Mouse (Mus musculus): Measurements from ENCODE around the gene Slc12a5. TPM values are rescaled to one million over a fixed set of nuclear protein-coding genes. Genes with fewer than 3 reads are reported as not detected.

Gene Slc12a5
- polyA plus RNA-seq, 1 experiment from 2014 or later, result 3.9 TPM

DNA sequence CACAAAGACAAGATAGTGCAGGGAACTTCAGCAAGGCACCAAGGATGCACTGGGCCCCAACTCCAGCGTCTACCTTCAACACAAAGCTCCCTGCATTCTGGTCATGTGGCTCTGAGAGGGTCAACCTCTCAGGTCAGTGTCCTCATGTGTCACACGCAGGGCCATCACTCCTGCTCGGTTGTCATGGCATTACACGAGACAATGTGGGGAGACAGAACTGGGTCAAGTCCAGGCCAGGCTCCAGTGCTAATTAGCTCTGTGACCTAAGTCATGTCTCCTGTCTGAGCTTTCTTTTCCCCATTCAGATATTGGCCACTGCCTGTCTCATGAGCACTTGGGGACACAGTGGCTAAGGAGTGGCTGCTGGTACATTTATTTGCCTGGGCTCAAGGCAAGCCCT, 37.3 kb upstream of the Slc12a5 start:
- POLR2A ChIA-PET, result no interaction called here
- H3K27me3 ChIP-seq, result peaks cover 11% of the 10 kb centered on the region
- CTCF ChIA-PET, result interaction anchor here (2.0 kb wide), 1 partner anchor 30 kb away, joined by 10 read pairs; no protein-coding TSS in a partner anchor
- ATAC-seq, result no peak
- DNase-seq (ENCODE audit: low read depth, low spot score), result no peak
- no peak for TF ChIP-seq CTCF (IDR thresholded peaks at IDR 0.05)
- in situ Hi-C loops (cut with MboI; ENCODE audit: low pct_unique_long_range_greater_than_20kb), result no loop called here

DNA sequence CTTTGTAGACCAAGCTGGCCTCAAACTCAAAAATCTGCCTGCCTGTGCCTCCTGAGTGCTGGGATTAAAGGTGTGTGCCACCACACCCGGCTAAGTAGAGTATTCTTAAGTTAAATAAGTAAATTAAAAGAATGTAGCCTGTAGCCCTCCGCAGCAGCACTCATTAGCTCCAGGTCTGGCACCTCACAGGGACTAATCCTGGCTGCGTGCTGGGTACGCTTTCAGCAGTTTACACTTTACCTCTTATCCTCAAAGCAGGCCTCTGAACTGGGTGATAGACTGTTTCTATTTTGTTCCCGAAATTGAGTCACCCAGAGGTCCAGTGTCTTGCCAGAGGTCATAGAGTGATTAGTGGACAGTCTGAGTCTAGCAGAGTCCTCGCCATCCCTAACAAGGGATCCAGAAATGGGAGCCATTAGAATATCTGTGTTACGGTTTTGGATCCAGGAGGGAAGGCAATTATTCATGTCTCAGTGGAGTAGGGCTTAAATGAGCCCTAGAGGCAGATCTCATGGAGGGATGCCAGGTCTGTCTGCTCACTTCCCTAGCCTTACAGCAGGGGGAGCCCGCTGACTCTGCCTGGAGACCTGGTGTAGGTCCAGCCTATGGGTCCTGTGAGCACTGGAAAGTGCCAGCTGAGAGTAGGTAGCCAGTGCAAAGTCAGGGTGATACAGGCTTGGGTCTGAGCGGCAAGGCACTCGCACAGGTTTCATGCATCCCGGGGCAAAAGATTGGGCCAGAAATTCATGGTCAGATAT, 36.3 kb upstream of the Slc12a5 start:
- POLR2A ChIA-PET, result no interaction called here
- CTCF ChIA-PET, result interaction anchor here (1.1 to 2.0 kb wide), 4 partner anchors 9 to 29 kb away, joined by 3 to 10 read pairs (median 4); no protein-coding TSS in a partner anchor
- in situ Hi-C loops (cut with MboI; ENCODE audit: low pct_unique_long_range_greater_than_20kb), result no loop called here
- peak; percentile 49 for ATAC-seq
- DNase-seq (ENCODE audit: low read depth, low spot score), result peak; percentile 80
- peaks cover 11% of the 10 kb centered on the region for H3K27me3 ChIP-seq
- peak; percentile 95 for TF ChIP-seq CTCF (IDR thresholded peaks at IDR 0.05)

DNA sequence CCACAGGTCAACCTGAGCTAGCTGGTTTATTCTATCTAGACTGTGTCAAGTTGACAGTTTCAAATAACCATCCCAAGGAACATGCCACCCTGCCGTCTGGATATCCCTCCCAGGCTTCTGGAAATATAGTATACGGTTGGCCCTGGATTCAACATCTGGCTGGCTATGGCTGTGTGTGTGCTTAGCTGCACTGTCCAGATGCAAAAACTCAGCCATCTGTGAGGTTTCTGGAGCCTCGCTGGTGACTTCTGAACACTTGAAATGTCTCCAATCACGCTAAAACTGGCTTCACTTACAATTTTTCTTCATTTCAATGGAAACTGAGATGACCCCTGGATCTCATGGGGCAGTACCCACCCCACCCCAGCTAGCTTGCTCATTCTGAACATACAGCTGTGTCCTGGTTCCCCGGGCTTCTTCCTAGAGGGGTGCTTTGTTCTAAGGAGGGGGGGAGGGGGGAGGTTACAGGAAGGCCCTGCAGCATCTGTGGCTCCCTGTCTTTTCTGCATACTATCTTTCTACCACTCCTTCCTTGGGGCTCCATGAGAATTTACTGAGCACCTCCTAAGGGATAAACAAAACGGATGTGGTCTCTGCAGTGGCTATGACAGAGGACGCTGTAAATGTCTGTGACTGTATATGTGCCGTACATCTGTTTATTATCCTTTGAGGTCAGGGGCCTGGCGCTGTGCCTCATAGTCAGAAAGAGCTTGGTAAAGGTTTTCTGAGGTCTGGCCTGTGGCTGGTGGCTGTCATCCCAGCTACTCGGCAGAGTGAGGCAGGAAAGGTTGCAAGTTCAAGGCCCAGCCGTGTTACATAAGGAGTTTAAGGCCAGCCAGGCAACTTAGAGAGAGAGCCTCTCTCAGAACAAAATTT, 29.7 kb upstream of the Slc12a5 start:
- ATAC-seq (no peak), DNase-seq (ENCODE audit: low read depth, low spot score) (no peak)
- no peak for TF ChIP-seq CTCF (IDR thresholded peaks at IDR 0.05)
- peaks cover 18% of the 10 kb centered on the region for H3K27me3 ChIP-seq
- in situ Hi-C loops (cut with MboI; ENCODE audit: low pct_unique_long_range_greater_than_20kb), result no loop called here
- ChIA-PET CTCF (no interaction called here), POLR2A (no interaction called here)

DNA sequence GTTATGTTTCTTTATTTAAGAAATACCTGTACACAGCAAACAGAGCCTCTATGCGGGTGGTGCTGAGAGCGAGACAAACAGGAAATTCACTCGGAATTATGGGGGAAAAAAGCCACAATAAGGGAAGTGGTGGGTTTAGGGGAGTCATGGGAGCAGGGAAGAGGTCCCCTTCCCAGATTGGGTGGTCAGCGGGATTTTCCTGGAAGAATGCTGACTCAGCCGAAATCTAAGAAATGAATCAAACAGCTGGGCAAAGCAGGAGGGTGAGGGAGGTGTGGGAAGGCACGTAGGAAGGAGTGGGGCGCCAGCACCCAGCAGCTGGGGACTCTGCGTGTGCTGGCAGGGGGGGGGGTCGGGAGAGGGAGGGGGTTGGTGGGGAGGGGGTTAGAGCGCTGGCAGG, 27.1 kb upstream of the Slc12a5 start:
- ATAC-seq (no peak), DNase-seq (ENCODE audit: low read depth, low spot score) (no peak)
- ChIA-PET CTCF (interaction anchor here (1.5 kb wide), 1 partner anchor 18 kb away, joined by 4 read pairs; no protein-coding TSS in a partner anchor), POLR2A (no interaction called here)
- in situ Hi-C loops (cut with MboI; ENCODE audit: low pct_unique_long_range_greater_than_20kb), result no loop called here
- H3K27me3 ChIP-seq, result peaks cover 7% of the 10 kb centered on the region
- TF ChIP-seq CTCF (IDR thresholded peaks at IDR 0.05), result no peak

DNA sequence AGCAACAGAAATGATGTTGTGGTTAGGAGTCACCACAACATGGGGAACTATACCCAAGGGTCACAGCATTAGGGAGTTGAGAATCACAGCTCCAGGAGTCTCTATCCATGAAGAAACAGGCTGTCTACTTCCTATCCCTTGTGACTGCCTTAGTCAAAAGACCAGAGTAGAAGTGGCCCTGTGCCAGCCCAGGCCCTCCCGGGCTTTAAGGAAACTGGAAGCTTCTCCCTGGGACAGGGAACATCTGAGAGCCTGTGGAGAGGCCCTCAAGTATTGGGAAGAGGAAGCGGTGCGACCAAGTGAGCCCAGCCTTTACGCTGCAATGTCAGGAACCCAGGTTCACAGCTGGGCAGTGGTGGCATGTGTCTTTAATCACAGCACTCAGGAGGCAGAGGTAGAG, 24.6 kb upstream of the Slc12a5 start:
- peaks cover 2% of the 10 kb centered on the region for H3K27me3 ChIP-seq
- ChIA-PET POLR2A (no interaction called here), CTCF (interaction anchor here (0.7 kb wide), 1 partner anchor 341 kb away, joined by 3 read pairs; no protein-coding TSS in a partner anchor)
- ATAC-seq (no peak), DNase-seq (ENCODE audit: low read depth, low spot score) (no peak)
- in situ Hi-C loops (cut with MboI; ENCODE audit: low pct_unique_long_range_greater_than_20kb), result no loop called here
- no peak for TF ChIP-seq CTCF (IDR thresholded peaks at IDR 0.05)

DNA sequence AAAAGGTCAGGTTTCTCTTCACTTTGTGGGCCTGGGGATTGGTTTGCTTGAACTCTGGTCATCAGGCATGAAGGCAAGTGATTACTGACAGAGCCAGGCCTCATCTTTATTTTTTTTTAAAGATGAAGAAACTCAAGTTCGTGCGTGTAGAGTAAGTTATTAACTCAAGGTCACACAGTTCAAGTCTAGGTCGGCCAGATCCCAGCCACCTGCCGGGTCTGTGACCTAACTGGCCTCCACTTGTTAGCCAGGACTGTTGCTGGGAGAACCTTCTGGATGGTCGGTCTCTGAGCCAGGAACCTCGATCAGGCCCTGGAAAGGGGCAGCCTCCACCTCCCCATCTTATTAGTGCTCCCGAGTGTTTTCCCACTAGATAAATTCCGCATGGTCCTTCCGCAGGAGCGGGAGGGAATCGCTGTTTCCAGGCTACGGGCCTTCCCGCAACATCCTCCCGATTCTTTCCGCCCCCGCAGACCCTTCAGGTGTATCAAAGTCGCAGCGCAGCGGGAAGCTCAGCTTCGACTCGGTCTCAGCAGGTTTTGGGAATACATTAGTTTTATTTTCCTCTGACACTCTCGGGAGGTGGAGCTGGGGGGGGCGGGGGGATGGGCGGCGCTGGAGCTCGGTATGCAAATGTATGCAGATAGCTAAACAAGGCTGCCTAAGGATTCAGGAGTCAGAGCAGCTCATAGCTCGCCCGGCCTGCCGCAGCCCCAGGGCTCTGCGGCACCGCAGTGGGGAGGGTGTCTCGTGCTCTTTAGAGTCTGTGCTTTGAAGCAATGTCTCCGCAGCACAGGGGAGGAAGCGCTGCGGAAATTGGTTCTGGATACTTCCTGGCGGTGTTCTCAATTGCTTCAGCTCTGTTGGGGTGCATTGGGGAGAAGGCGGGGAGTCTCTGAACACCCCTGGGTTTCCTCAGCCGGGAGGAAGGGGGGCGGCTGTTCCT, 22.2 kb upstream of the Slc12a5 start:
- ChIA-PET POLR2A (no interaction called here), CTCF (no interaction called here)
- no peak for TF ChIP-seq CTCF (IDR thresholded peaks at IDR 0.05)
- ATAC-seq (no peak), DNase-seq (ENCODE audit: low read depth, low spot score) (no peak)
- in situ Hi-C loops (cut with MboI; ENCODE audit: low pct_unique_long_range_greater_than_20kb), result no loop called here
- no peaks in the 10 kb centered on the region for H3K27me3 ChIP-seq

DNA sequence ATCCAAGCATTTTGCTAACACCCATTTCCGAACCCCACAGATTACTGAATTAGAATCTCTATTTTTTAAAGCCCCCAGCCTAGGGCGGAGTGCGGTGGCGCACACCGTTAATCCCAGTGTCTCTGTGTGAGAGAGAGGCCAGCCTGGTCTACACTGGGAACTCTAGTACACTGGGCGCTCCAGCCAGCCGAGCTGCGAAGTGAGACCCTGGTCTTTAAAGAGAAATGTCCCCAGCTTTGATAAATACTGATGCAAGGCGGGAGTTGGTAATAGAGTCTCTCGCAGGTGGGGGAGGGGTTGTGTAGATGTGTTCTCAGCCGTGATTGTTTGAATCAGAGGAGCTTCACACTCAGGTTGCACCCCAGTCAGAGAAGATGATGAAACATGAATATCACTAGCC, 21.5 kb upstream of the Slc12a5 start:
- DNase-seq (ENCODE audit: low read depth, low spot score), result no peak

DNA sequence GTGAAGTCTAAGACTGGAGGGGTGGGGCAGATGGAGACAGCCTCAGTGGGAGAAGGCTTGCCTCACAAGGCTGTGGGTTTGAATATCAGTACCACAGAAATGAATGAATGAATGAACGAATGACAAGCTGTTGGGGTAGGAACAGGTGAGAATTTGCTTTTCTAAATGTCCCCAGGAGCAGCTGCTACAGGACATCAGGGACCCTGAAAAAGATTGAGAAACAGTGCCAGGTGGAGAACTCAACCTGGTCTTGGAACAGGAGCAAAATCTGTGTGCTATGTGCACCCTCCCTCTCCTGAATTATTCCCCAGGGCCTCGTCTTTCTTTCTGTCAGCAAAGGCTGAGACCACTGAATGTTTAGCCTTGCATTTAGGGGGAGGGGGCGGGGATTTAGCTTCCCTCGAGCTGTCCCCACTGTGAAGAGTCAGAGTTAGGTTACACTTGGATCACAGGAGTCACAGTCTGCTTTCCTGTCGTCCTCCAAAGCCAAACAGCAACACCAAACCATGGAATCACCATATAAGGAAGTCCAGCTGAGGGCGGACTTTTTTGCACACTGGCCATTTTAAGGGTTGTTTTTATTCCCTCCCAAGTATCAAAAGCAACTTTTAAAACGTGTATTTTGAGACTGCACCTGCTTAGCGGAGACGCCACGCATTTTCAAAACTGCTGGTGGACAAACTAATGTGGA, 20.3 kb upstream of the Slc12a5 start, which contains the start of gene Mmp9:
TSS of gene Mmp9 (plus strand) at position 641 of the 691 bp plus-strand sequence.
- in situ Hi-C loops (cut with MboI; ENCODE audit: low pct_unique_long_range_greater_than_20kb), result no loop called here
- DNase-seq (ENCODE audit: low read depth, low spot score) (no peak), ATAC-seq (no peak)
- no peaks in the 10 kb centered on the region for H3K27me3 ChIP-seq
- ChIA-PET CTCF (no interaction called here), POLR2A (no interaction called here)
- TF ChIP-seq CTCF (IDR thresholded peaks at IDR 0.05), result no peak

More for the DNA sequence above, 21.5 kb upstream of the Slc12a5 start:
- ChIA-PET CTCF (no interaction called here), POLR2A (no interaction called here)
- no peak for ATAC-seq
- H3K27me3 ChIP-seq, result no peaks in the 10 kb centered on the region
- in situ Hi-C loops (cut with MboI; ENCODE audit: low pct_unique_long_range_greater_than_20kb), result no loop called here
- no peak for TF ChIP-seq CTCF (IDR thresholded peaks at IDR 0.05)

DNA sequence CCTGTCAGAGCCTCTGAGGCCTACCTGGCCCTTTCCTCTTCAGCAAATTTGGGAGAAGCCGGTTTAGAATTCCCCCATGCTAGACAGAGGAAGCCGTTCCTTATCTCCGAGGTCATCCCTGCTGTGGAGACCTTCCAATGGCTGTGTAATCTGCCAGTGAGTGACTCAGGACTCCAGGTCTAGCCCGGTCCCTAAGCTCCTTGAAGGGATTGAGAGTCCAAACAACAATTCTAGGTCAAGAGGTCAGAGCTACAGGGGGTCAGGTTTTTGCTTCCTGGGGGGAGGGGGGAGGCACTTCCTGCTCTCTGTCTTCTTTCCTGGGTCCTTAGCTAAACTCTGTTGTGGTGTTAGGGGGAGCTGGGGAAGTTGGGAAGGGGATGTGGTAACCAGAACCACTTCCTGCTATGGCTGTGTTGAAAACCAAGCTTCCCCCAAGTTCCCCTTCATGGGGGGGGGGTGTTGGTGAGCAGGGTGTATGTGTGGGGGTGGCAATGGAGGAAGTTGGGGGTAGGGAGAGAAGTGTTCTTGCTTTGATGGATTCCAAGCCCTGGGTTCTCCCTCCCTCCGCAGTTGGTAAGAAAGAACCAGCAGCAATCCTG, 17.8 kb upstream of the Slc12a5 start:
- POLR2A ChIA-PET, result interaction anchor here (0.6 kb wide), 1 partner anchor 118 kb away, joined by 5 read pairs; no protein-coding TSS in a partner anchor
- DNase-seq (ENCODE audit: low read depth, low spot score), result no peak
- no peak for ATAC-seq
- CTCF ChIA-PET, result interaction anchor here (2.4 kb wide), 1 partner anchor 10 kb away, joined by 6 read pairs; no protein-coding TSS in a partner anchor
- H3K27me3 ChIP-seq, result no peaks in the 10 kb centered on the region
- TF ChIP-seq CTCF (IDR thresholded peaks at IDR 0.05), result no peak
- in situ Hi-C loops (cut with MboI; ENCODE audit: low pct_unique_long_range_greater_than_20kb), result no loop called here

All from Patski (cell line).